Mouse (Mus musculus): ENCODE results near the gene Gja5.

DNA sequence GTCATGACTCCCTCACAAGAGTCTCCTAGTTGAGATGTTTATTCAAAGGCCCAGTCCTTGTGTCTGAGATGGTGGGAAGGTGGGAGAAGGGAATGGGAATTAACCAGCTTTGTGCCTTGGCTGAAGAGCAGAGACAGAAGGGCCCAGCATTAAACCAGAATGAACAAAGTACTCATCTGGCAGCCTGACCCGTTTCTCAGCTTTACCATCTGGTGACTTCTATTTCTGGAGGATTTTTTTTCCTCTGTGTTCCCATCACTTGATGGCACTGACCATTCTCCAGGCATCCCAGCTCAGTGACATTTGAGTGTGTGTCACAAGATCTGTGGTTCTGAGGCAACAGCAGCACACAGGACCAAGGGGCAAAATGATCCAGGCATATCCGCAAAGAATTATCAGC lies 78.2 kb downstream of the Gja5 start:
- TF ChIP-seq POLR2A (IDR thresholded peaks at IDR 0.05; ENCODE audit: borderline replicate concordance, control insufficient read depth, low read depth, low read length) (no peak), CTCF (IDR thresholded peaks at IDR 0.05; ENCODE audit: control insufficient read depth, insufficient read depth, low read length) (no peak)

All from bone marrow, adult 2 months (tissue).